Mouse (Mus musculus) monocyte, adult 5-6 weeks (primary cell): ENCODE measurements at regions not wholly inside any gene's neighbourhood (a gene's known extent, or its start where the extent isn't known, plus 50 kb on each side); places are given as distances from the start of the nearest gene placed in this dataset.
"Not testable (repeated sequence)": the region's sequence is repeated elsewhere in the genome, so short reads cannot be mapped to it uniquely, and the experiment has no call there.

Experiments used
- ATAC-seq: fragments of 153-309, 156-312 bp; replicated peaks from 2 replicates; pipeline ENCODE4 v1.8.0; 2017; ENCODE audit warnings: mild to moderate bottlenecking; ENCODE audit not compliant: low TSS enrichment, insufficient number of reproducible peaks, severe bottlenecking, poor library complexity, low FRiP score

DNA sequence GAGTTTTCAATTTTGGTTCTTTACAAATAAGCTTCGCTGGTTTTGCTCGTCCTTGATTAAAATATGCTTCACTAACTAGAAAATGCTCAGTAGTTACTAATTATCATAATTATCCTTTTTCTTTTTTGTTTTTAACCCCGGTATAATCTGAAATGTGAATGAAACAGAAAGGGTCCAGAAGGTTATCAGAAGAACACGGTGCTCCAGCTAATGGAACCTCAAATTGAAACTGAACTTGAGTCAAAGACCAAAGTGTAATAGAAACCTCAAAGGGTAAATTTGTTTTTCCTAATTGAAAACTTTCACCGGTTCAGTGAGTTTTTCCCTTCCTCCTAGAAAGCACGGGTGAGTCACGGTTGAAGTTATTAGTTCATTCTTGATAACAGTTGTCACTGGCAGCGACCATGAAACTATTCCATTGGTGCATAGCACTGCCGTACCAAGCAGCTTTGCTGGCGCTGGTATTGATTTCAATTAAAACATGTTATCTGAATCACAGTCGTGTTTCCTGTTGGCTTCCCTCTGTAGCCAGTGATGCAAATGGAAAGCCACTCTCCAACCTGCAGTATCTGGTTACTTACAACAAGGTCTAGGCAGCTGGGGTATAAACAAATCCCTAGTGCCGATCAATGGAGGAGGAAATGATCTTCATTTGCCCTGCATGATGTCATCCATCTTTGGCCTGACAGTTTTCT lies 203.7 kb downstream of the Csl start:
- no peak for ATAC-seq

DNA sequence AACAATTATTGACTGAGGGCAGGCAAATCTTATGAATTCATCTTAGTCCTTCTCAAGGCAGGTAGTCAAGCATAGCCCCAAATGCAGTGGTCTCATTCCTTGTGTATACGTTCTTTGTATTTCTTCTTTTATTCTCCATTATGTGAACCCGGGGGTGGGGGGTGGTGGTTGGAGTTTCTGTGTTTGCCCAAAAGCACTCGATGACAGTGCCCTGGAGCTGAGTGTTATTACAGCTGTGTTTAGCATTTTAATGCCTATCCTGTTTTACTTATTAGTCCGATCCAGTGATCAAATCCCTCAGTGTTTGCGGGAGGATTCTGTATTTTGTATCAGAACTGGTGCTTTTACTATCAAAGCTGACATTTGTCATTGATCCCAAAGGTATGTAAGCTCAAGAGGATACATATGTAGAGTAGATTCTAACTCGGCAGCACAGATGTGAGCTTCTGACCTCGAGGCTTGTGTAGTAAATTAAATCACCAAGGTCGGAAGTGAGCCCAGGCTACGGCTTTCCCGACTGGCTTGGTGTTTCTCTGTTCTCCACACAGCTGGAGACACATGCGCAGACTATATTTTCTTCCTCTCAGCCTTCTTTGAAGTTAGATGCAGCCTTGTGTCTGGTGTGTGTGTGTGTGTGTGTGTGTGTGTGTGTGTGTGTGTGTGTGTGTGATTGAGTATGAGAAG lies 203.0 kb downstream of the Csl start:
- no peak for ATAC-seq

DNA sequence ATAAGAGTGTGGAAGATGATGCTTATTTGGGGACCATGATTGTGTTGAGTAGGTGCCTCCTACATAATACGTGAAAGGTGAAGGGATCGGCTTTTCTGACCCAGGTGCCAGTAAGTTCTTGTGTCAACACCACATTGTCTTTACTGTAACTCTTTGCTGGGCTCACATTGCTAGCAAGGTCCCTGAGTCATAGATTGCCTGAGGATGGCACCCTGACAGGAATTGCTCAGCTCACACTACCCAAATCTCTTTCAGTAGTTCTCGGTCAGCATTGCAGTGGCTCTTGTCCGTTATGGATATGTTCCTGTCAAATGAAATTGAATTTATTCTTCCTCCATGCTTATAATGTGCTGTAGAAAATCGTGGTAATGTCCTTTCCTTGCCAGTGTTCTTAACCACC lies 200.8 kb downstream of the Csl start:
- ATAC-seq: no peak

DNA sequence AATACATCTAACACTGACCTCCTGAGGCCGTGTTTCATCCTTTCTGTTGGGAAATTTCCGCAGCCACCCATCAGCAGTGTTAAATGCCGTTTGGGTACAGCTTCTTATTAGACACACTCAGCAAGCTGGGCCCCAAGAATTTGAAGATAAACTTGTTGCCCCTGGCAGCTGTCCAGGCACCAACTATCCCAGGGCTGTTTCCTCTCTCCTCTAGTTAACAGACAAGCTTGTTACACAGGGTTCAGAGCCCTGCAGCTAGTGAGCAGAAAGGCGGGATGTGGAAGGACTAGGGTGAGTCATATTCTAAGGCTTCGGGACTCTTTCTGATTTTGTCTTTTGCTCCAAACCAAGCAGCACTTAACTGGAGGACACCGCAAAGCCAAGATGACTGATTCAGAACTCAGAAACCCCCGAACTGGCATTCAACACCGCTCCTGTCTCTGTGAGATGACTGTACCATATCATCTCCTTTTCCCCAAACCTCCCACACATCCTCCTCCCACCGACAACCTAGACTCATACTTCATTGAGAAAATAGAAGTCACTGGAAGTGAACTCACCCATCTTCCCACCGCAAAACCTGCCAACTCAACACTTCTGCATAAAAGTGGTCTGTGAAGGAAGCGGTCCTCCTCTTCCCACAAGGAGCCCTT lies 198.2 kb downstream of the Csl start:
- no peak for ATAC-seq

DNA sequence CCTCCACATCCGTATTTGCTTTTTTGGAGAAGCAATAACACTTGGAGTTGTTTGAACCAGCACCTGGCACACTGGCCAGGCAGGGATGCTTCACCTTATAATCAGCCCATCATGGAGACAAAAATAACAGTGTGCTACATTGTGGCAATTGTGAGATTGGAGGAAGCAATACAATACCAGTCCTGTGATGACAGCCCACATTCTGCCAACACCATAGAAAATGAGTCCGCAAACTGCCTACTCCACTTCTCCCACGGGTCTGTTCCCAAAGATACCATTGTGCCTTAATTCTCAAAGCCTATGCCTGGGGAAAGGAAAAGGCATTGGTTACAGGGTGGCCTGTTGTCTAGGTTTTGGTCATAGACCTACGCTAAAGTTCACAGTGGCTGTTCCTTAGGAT lies 194.9 kb downstream of the Csl start:
- no peak for ATAC-seq

DNA sequence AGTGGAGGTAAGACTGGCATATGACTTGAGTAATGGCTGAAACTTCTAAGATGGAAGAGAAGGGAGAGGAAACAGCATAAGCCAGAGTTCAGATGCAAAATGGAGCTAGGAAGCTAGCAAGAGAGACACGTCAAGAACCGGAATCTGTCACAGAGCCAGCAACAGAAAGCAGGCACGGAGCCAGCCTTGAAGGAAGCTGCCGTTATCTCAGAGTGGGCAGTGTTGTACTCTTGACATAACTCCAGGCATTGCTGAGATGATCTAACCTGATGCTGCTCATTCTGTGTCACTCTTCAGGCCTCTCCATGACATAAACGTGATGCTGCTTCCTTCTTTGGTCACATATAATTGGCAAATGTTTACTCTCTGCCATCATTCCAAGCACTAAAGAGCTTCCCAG lies 191.0 kb downstream of the Csl start:
- ATAC-seq: no peak

DNA sequence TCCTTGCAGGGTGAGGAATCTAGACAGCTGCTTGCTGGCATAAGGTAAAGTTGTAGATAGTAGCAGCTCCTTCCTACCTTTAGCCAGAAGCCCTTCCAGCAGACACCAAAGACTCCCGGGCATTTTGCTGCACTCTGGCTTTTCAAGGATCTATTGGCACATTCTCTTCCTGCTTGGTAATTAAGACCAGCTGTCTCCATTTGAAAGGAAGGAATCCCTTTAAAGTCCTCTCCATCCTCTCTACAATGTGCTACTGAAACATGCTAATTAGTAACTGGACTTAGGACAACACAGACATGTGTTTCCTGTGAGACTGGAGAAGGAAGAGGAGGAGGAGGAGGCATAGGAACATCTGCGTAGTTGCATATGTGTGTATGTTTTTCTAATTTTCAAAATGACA lies 189.3 kb downstream of the Csl start:
- no peak for ATAC-seq

DNA sequence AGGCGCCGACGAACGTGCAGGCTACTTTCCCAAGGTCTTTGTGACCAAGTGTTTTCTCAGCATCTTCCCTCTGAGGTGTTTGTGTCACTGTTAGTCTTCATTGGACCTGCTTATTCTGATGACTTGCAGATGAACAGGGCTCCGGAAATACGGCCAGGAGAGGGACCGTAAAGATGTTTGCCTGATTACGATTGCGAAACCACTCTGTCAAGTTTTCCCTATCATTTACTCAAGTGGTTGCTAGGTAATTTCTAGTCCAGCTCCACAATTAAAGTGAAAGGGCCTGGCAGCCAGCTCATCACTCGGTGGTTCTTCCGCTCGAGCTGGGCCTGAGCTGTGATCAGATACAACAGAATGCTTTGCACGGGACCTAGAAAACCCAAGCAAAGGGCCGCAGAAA lies 185.5 kb downstream of the Csl start:
- ATAC-seq: no peak

DNA sequence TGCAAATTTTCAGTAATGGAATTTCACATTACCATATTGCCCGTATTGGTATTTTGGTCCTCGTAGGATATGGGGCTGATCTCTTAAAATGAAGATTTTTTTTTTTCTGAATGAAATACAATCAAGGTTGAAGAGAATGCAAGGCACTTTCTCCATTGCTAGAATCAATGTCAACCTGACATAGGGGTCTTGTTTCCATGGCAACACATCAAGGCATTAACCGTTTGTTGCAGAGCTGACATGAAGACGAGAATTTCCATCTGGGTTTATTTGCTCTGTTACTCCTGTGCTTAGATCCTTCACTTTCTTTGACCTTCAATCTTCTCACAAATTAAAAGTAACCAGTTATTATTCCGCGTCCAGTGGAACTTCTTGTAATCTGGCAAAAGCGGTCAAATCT lies 184.2 kb downstream of the Csl start:
- ATAC-seq: no peak

DNA sequence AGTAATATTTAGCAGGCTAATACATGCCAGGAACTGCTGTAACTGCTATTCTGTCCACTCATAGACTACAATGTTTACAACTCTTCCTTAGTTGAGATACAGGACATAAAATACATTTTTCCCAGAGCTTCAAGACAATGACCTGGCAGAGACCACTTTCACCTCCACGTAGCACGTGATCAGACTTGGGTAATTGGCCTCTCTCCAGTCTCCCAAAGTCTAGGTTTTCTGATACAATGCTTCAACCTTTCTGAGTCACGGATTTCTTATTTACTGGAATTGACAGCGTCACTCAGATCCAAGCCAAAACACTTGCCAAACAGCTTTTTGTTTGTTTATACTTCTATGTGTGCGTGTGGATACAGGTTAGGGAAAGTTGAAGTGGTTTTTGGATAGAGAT lies 183.2 kb downstream of the Csl start:
- ATAC-seq: no peak

DNA sequence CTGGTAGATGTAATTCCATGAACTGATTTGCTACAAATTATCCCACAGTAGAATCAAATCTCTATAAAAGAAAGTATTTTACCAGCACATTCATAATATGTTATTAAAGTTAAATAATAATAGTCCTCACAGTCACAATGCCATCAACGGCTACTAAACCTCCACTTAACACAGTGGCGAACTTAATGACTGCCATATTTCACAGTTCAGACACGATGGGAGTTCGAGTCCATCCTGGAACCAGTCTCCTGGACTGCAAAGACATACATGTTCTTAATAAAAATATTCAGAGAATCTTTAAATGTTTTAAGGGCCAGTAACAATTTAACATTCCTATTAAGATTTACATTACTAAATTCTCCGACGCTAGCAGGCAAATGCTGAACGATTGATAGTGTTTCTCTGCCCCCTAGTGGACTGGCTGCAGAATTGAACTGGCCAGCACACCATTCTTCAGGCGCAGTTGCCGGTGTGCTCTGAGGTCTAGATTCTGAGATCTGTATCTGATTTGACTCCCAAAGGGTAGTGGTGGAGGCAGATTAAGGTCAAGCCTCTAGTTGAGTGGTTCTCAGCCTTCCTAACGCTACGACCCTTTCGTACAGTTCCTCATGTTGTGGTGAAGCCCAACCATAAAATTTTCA lies 182.3 kb downstream of the Csl start:
- peak; percentile 78 for ATAC-seq

DNA sequence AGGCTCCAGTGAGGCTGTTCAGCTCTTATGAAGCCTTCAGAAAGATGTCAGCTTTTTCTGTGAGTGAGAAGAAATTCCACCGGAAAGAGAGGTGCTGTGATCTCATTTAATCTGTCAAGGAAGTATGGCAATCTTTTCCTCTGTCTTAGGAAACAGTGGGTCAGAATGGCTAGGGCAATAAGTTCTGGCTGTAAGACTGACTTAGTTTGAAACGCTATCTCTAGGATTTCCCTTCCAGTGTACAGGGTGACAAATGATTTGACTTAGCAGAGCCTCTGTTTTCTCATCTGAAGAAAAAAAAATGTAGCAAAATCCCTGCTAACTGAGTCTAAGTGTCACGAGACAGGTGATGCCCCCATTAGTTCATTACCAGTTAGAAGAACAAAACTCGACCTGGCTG lies 181.1 kb downstream of the Csl start:
- ATAC-seq: no peak

DNA sequence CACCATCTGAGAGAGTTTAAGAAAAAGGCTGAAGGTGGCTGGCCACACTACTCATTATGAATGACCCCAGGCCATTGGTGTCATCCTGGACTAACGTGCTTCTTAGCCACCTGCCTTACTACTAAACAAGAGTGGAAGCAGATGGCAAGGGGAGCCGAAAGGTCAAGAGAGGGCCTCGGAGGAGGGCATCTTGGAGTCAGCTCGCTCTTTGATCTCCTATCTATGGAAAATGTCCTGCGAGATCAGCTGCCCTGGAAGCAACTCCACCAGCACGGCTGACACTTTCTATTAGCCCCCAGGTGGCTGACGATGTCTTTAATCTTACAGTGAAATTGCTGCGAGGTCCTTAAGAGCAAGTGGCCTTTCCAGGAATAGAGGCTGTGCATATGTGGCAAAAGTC lies 179.3 kb downstream of the Csl start:
- no peak for ATAC-seq

DNA sequence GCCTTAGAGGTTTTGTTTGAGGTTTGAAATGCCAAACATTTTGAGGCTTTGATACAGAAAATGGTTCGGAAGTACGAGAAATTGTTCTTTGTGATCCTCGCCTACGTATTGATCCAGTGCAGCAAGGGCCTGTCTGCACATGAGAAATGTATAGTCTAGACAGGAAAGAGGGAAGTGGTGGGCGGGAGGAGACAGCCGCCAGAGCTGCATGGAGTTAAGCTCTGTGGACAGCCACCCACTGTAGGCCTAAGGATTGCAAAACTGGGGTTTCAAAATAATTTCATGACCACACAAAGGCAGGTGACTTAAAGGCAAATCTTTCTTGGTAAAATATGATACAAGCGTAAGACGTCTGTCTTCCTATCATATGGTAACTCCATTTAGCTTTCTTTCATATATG lies 178.4 kb downstream of the Csl start:
- peak; percentile 88 for ATAC-seq

DNA sequence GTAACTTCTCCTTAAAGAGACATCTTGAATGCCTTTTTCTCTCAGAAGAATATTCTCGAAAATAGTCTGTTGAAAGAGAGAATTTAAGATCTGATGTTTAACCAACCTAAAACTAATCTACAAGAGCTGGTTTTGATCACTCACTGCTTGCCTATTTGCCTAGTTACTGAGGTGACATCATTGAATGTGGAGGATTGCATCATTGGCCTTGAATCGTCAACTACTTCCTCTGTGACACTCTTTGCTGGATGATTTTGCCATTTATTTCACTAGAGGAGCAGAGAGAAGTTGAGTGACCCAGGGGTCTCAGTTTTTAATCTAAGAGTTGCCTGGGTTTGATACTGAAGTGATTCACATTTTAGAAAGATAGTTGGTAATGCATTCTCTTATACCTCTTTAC lies 174.6 kb downstream of the Csl start:
- ATAC-seq: 0 out of 2 replicates have a peak, but pooled peaks have one; percentile 42

DNA sequence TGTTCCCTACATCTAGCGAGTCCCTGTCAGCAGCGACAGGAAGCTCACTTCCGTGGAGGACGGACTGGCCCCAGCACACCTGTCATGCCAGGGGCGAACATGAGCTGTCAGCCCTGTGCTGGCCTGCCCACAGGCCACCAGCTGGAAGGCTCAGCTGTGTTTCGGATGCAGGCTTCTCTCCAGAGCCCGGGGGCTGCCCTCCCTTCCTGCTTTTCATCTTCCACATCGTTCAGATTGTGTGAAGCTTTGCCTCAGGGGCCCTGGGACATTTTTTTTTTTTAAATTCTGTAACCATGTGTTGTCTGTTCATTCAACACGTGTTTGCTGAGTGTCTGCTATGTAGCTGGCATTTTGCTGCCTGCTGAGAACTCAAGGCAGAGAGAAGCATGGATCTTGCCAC lies 167.2 kb downstream of the Csl start:
- ATAC-seq: no peak

DNA sequence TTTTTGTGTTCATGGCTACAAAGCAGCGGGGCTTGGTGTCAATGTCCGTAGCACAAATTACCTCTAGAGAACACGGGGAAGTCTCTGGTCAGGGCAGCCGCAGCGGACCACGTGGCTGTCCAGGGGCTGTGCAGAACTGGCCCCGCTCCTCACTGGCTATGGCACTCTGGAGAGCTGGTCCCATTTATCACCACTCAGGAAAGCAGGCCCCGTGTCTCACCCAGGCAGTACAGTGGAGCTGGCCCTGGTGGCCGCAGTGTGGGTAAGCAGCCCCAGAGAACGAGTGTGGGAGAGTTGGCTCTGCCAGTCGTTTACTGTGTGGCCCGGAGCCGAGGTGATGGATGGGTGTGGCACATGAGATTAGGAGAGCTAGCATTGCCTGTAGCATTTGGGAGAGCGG lies 163.8 kb downstream of the Csl start:
- no peak; the same call in 1 of the 2 replicates for ATAC-seq

DNA sequence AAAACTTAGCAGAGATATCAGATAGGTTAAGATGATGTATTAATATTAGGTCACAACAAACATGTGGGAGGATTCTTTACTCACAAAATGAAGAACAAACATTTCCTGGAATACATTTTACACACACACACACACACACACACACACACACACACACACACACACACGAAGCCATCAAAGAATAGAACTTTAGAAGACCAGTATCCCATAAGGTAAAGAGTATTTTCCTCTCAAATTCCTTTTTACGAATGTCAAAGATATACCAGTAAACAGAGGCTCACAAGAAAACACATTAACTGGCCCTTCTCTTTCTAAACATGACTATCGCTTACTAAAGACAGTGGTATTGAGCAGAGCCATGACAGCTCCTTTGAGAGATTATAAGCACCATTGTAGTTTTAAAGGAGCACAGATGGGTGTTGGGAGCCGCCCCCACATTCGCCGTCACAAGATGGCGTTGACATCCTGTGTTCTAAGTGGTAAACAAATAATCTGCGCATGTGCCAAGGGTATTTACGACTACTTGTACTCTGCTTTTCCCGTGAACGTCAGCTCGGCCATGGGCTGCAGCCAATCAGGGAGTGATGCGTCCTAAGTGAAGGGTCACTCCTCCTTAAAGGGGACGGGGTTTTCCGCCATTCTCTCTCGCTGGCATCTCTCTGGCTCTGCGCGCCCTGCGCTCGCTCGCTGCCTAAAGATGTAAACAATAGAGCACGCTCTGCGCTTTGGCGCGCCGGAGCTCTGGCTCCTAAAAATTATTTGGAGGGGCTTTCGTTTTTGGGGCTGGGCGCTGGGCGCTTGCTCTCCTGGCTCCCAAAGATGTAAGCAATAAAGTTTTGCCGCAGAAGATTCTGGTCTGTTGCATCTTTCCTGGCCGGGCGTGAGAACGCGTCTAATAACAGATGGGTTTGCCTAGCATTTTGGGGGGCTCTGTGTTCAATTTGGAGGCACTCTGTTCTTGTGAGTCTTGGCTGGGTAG lies 160.0 kb downstream of the Csl start:
- not testable (repeated sequence) for ATAC-seq

DNA sequence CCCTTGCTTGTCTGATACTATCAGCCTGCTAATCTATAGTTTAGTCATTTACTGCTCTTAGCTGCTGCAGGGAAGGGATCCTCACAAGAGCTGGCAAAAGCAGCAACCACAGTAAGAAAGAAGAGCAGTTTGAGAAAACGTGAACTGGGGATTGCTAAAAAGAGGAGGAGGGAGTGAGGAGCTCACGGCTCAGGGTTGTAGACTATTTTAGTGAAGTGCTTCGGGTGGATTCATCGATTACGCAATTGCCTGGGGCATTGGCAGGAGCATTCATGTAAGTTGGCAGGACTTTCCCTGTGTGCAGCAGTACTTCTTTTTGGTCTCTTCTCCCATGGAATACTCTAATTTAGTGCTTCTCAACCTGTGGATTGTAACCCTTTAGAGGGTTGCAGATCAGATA lies 157.1 kb downstream of the Csl start:
- ATAC-seq: no peak
